Mouse (Mus musculus): ENCODE measurements around the gene Unc119.

- TF ChIP-seq CTCF (IDR thresholded peaks at IDR 0.05; ENCODE audit: insufficient read depth, low read length) = no peak
- TF ChIP-seq POLR2A (IDR thresholded peaks at IDR 0.05; ENCODE audit: borderline replicate concordance, extremely low read depth, low read depth, low read length) = no peak
Measured at GRCm38 (mm10) chr11:78318411-78318810, 24.9 kb upstream of the Unc119 start.

Data from lung, adult 2 months (tissue).